Mouse (Mus musculus) heart, postnatal 0 days (tissue): ENCODE measurements around the gene Immp2l.

Source experiments
- CTCF ChIP-seq: IDR thresholded peaks from 2 replicates; pipeline ENCODE4 v1.5.1; 2016; ENCODE audit warnings: antibody characterized with exemption, control low read depth, low read depth
- EP300 ChIP-seq: IDR thresholded peaks from 2 replicates; pipeline ENCODE4 v1.6.1; 2016; ENCODE audit warnings: antibody characterized with exemption, low read depth

DNA sequence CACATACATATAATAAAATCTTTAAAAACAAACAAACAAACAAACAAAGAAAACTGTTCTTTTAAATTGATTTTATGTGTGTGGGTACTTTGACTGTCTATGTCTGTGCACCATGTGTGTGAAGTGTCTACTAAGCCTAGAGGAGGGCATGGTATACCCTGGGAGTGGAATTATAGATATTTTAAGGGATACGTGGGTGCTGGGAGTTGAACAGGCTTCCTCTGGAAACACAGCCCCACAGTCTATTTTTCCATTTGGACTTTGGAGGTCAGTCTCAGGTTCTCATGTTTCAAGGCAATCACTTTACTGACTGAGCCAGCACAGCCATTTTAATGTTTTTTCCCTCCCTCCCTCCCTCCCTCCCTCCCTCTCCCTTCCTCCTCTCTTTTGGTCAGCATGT lies 331.0 kb downstream of the Immp2l start:
- TF ChIP-seq EP300 (no peak), CTCF (no peak)
